Mouse (Mus musculus) hindbrain, embryonic 13.5 days (tissue): ENCODE results near the gene Slc35d2. TPM values are rescaled to one million over a fixed set of nuclear protein-coding genes. Genes with fewer than 3 reads are reported as not detected.

Source experiments
- ATAC-seq: fragments of 200-750 bp; cut with Nextera tagmentation; 2 replicates; pipeline ENCODE4 v1.8.0; 2017; ENCODE audit warnings: moderate TSS enrichment; ENCODE audit not compliant: low FRiP score
- H3K27ac ChIP-seq: fragments of 300-500 bp; sonication (generic); 2 replicates; pipeline ENCODE4 v1.5.1; 2015; ENCODE audit warnings: inconsistent platforms, mild to moderate bottlenecking, moderate library complexity
- H3K27me3 ChIP-seq: fragments of 300-500 bp; sonication (generic); 2 replicates; pipeline ENCODE4 v1.6.1; 2015; ENCODE audit warnings: mild to moderate bottlenecking, inconsistent platforms
- H3K36me3 ChIP-seq: fragments of 300-500 bp; sonication (generic); 2 replicates; pipeline ENCODE4 v1.6.1; 2015; ENCODE audit warnings: mild to moderate bottlenecking, inconsistent platforms
- H3K4me1 ChIP-seq: fragments of 300-500 bp; sonication (generic); replicated peaks from 2 replicates; pipeline ENCODE4 v1.6.1; 2015; ENCODE audit warnings: inconsistent platforms
- H3K4me2 ChIP-seq: fragments of 300-500 bp; sonication (generic); 2 replicates; pipeline ENCODE4 v1.6.1; 2015; ENCODE audit warnings: inconsistent platforms, mild to moderate bottlenecking, moderate library complexity
- H3K4me3 ChIP-seq: fragments of 300-500 bp; sonication (generic); 2 replicates; pipeline ENCODE4 v1.5.1; 2015; ENCODE audit warnings: mild to moderate bottlenecking, inconsistent platforms
- H3K9ac ChIP-seq: fragments of 300-500 bp; sonication (generic); 2 replicates; pipeline ENCODE4 v1.6.1; 2015; ENCODE audit warnings: mild to moderate bottlenecking, inconsistent platforms
- H3K9me3 ChIP-seq: fragments of 300-500 bp; sonication (generic); 2 replicates; pipeline ENCODE4 v1.6.1; 2016; ENCODE audit warnings: inconsistent platforms
- WGBS: fragments of 180-500 bp; shearing (Covaris S2); methylation state at CpG from one replicate; pipeline ENCODE4 v1.1.7; 2015; 5-methylcytosine and 5-hydroxymethylcytosine counted together
- polyA plus RNA-seq: library from polyadenylated mRNA; unstranded; fragments of >200 nt; fragmentation: Nextera tagmentation; extraction: Ambion mirVana; gene quantifications from 2 replicates; pipeline ENCODE4 v1.2.1, GENCODE M21; 2015

Gene Slc35d2
- polyA plus RNA-seq, 1 experiment from 2014 or later = 2.5 TPM

GRCm38 (mm10) chr13:64107535-64107934, 21.6 kb downstream of the Slc35d2 start:
- Histone ChIP-seq H3K9me3 (no peaks in the 10 kb centered on the region), H3K4me2 (peak overlapping the region; percentile 36), H3K4me3 (0 out of 2 replicates have a peak overlapping the region, but pooled peaks have one; percentile 5), H3K27ac (0 out of 2 replicates have a peak overlapping the region, but pooled peaks have one; percentile 52), H3K4me1 (peaks cover 19% of the 10 kb centered on the region), H3K9ac (0 out of 2 replicates have a peak overlapping the region, but pooled peaks have one; percentile 46), H3K36me3 (no peaks in the 10 kb centered on the region; the same call in 1 of the 2 replicates), H3K27me3 (peaks cover 14% of the 10 kb centered on the region)
- ATAC-seq = peak; percentile 79
- WGBS = 6% methylated on average over 8 of the region's 8 CpGs

- Histone ChIP-seq H3K27me3 (peaks cover 17% of the 10 kb centered on the region), H3K4me3 (no peak overlapping the region), H3K36me3 (no peaks in the 10 kb centered on the region; the same call in 1 of the 2 replicates), H3K4me1 (peaks cover 19% of the 10 kb centered on the region), H3K9ac (no peak overlapping the region), H3K4me2 (no peak overlapping the region), H3K27ac (0 out of 2 replicates have a peak overlapping the region, but pooled peaks have one; percentile 52), H3K9me3 (no peaks in the 10 kb centered on the region)
- whole genome bisulfite sequencing = 30% methylated on average over 3 of the region's 3 CpGs
- no peak for ATAC-seq
These were observed 22.1 kb downstream of the Slc35d2 start for GRCm38 (mm10) chr13:64107105-64107504.

- peaks cover 17% of the 10 kb centered on the region for H3K27me3 ChIP-seq
- H3K36me3 ChIP-seq = no peaks in the 10 kb centered on the region; the same call in 1 of the 2 replicates
- WGBS = 85% methylated on average over 3 of the region's 3 CpGs
- H3K4me1 ChIP-seq = peaks cover 19% of the 10 kb centered on the region
- H3K27ac ChIP-seq = no peak overlapping the region
- no peak overlapping the region for H3K9ac ChIP-seq
- ATAC-seq = no peak
- no peak overlapping the region for H3K4me3 ChIP-seq
- no peaks in the 10 kb centered on the region for H3K9me3 ChIP-seq
- no peak overlapping the region for H3K4me2 ChIP-seq
These were observed 23.5 kb downstream of the Slc35d2 start for GRCm38 (mm10) chr13:64105690-64106089.

GRCm38 (mm10) chr13:64100186-64100585, 29.0 kb downstream of the Slc35d2 start:
- no peak overlapping the region for H3K27ac ChIP-seq
- H3K9me3 ChIP-seq = no peaks in the 10 kb centered on the region
- no peak overlapping the region for H3K4me2 ChIP-seq
- H3K4me1 ChIP-seq = no peaks in the 10 kb centered on the region
- peaks cover 15% of the 10 kb centered on the region for H3K27me3 ChIP-seq
- H3K9ac ChIP-seq = no peak overlapping the region
- no peak overlapping the region for H3K4me3 ChIP-seq
- ATAC-seq = no peak
- H3K36me3 ChIP-seq = no peaks in the 10 kb centered on the region; the same call in 1 of the 2 replicates
- WGBS = 66% methylated on average over 3 of the region's 3 CpGs

GRCm38 (mm10) chr13:64098992-64099391, 30.2 kb downstream of the Slc35d2 start:
- ATAC-seq = no peak
- H3K27me3 ChIP-seq = peaks cover 5% of the 10 kb centered on the region; the same call in 1 of the 2 replicates
- no peaks in the 10 kb centered on the region for H3K36me3 ChIP-seq
- H3K9me3 ChIP-seq = no peaks in the 10 kb centered on the region
- no peak overlapping the region for H3K4me2 ChIP-seq
- no peaks in the 10 kb centered on the region for H3K4me1 ChIP-seq
- 76% methylated on average over 9 of the region's 9 CpGs for WGBS
- H3K27ac ChIP-seq = no peak overlapping the region
- no peak overlapping the region for H3K4me3 ChIP-seq
- H3K9ac ChIP-seq = no peak overlapping the region

GRCm38 (mm10) chr13:64093341-64093740, 35.8 kb downstream of the Slc35d2 start:
- Histone ChIP-seq H3K4me3 (no peak overlapping the region), H3K27ac (no peak overlapping the region), H3K4me2 (no peak overlapping the region), H3K27me3 (0 out of 2 replicates have a peak, but pooled peaks cover 4% of the 10 kb centered on the region), H3K9ac (no peak overlapping the region), H3K4me1 (no peaks in the 10 kb centered on the region), H3K36me3 (no peaks in the 10 kb centered on the region), H3K9me3 (no peaks in the 10 kb centered on the region)
- WGBS = 7% methylated on average over 1 of the region's 1 CpGs
- ATAC-seq = 0 out of 2 replicates have a peak, but pooled peaks have one; percentile 52

GRCm38 (mm10) chr13:64092752-64093151, 36.4 kb downstream of the Slc35d2 start:
- ATAC-seq = no peak
- H3K27ac ChIP-seq = no peak overlapping the region
- H3K9ac ChIP-seq = no peak overlapping the region
- no peak overlapping the region for H3K4me3 ChIP-seq
- no peaks in the 10 kb centered on the region for H3K9me3 ChIP-seq
- WGBS = 79% methylated on average over 6 of the region's 6 CpGs
- H3K36me3 ChIP-seq = no peaks in the 10 kb centered on the region
- H3K4me2 ChIP-seq = no peak overlapping the region
- H3K4me1 ChIP-seq = no peaks in the 10 kb centered on the region
- 0 out of 2 replicates have a peak, but pooled peaks cover 4% of the 10 kb centered on the region for H3K27me3 ChIP-seq

- no peaks in the 10 kb centered on the region for H3K9me3 ChIP-seq
- no peak overlapping the region for H3K4me2 ChIP-seq
- 68% methylated on average over 3 of the region's 3 CpGs for WGBS
- H3K27me3 ChIP-seq = 0 out of 2 replicates have a peak, but pooled peaks cover 4% of the 10 kb centered on the region
- H3K36me3 ChIP-seq = no peaks in the 10 kb centered on the region
- H3K4me1 ChIP-seq = no peaks in the 10 kb centered on the region
- ATAC-seq = no peak
- no peak overlapping the region for H3K4me3 ChIP-seq
- H3K27ac ChIP-seq = no peak overlapping the region
- H3K9ac ChIP-seq = no peak overlapping the region
These were observed 37.0 kb downstream of the Slc35d2 start for GRCm38 (mm10) chr13:64092141-64092540.

- ATAC-seq = no peak
- H3K4me3 ChIP-seq = no peak overlapping the region
- H3K9me3 ChIP-seq = no peaks in the 10 kb centered on the region
- WGBS = 63% methylated on average over 7 of the region's 7 CpGs
- H3K27me3 ChIP-seq = 0 out of 2 replicates have a peak, but pooled peaks cover 4% of the 10 kb centered on the region
- H3K4me1 ChIP-seq = no peaks in the 10 kb centered on the region
- H3K36me3 ChIP-seq = no peaks in the 10 kb centered on the region
- H3K9ac ChIP-seq = no peak overlapping the region
- H3K4me2 ChIP-seq = no peak overlapping the region
- H3K27ac ChIP-seq = no peak overlapping the region
These were observed 38.2 kb downstream of the Slc35d2 start for GRCm38 (mm10) chr13:64091006-64091405.

- ATAC-seq = no peak
- 82% methylated on average over 5 of the region's 5 CpGs for WGBS
- 0 out of 2 replicates have a peak, but pooled peaks cover 4% of the 10 kb centered on the region for H3K27me3 ChIP-seq
These were observed 38.9 kb downstream of the Slc35d2 start for GRCm38 (mm10) chr13:64090278-64090677.

GRCm38 (mm10) chr13:64089130-64089529, 40.0 kb downstream of the Slc35d2 start, which contains the start of gene Hsd17b3:
TSS of gene Hsd17b3 (minus strand) at chr13:64089230.
- Histone ChIP-seq H3K9ac (no peak within 1 kb of the TSS), H3K36me3 (no peaks in the 10 kb centered on the region), H3K4me3 (no peak within 1 kb of the TSS), H3K27me3 (0 out of 2 replicates have a peak, but pooled peaks cover 4% of the 10 kb centered on the region), H3K27ac (no peak within 1 kb of the TSS), H3K4me2 (no peak within 1 kb of the TSS), H3K4me1 (no peaks in the 10 kb centered on the region), H3K9me3 (no peaks in the 10 kb centered on the region)
- 79% methylated on average over 4 of the region's 4 CpGs for WGBS
- no peak for ATAC-seq

More at GRCm38 (mm10) chr13:64090278-64090677, 38.9 kb downstream of the Slc35d2 start:
- H3K4me2 ChIP-seq = no peak overlapping the region
- H3K4me3 ChIP-seq = no peak overlapping the region
- H3K9ac ChIP-seq = no peak overlapping the region
- H3K36me3 ChIP-seq = no peaks in the 10 kb centered on the region
- H3K4me1 ChIP-seq = no peaks in the 10 kb centered on the region
- H3K27ac ChIP-seq = no peak overlapping the region
- no peaks in the 10 kb centered on the region for H3K9me3 ChIP-seq

- Histone ChIP-seq H3K36me3 (no peaks in the 10 kb centered on the region), H3K4me3 (no peak overlapping the region), H3K9me3 (no peaks in the 10 kb centered on the region), H3K9ac (no peak overlapping the region), H3K4me1 (no peaks in the 10 kb centered on the region), H3K27me3 (0 out of 2 replicates have a peak, but pooled peaks cover 4% of the 10 kb centered on the region), H3K4me2 (no peak overlapping the region), H3K27ac (no peak overlapping the region)
- no peak for ATAC-seq
- 88% methylated on average over 7 of the region's 7 CpGs for WGBS
These were observed 41.1 kb downstream of the Slc35d2 start for GRCm38 (mm10) chr13:64088057-64088456.

GRCm38 (mm10) chr13:64086036-64086435, 43.1 kb downstream of the Slc35d2 start:
- no peaks in the 10 kb centered on the region for H3K27me3 ChIP-seq
- H3K4me1 ChIP-seq = peaks cover 11% of the 10 kb centered on the region
- no peak overlapping the region for H3K9ac ChIP-seq
- H3K27ac ChIP-seq = no peak overlapping the region
- ATAC-seq = no peak
- no peak overlapping the region for H3K4me3 ChIP-seq
- H3K36me3 ChIP-seq = no peaks in the 10 kb centered on the region
- no peak overlapping the region for H3K4me2 ChIP-seq
- 91% methylated on average over 5 of the region's 5 CpGs for WGBS
- no peaks in the 10 kb centered on the region for H3K9me3 ChIP-seq
